Mouse (Mus musculus) cerebellum, adult 8-10 months (tissue): ENCODE measurements around the gene Ctsh.
"Not testable (repeated sequence)": the region's sequence is repeated elsewhere in the genome, so short reads cannot be mapped to it uniquely, and the experiment has no call there.

ENCODE experiments used
- DNase-seq: peaks from one replicate; pipeline ENCODE4 v3.0.0; 2022

Ctsh gene

DNA sequence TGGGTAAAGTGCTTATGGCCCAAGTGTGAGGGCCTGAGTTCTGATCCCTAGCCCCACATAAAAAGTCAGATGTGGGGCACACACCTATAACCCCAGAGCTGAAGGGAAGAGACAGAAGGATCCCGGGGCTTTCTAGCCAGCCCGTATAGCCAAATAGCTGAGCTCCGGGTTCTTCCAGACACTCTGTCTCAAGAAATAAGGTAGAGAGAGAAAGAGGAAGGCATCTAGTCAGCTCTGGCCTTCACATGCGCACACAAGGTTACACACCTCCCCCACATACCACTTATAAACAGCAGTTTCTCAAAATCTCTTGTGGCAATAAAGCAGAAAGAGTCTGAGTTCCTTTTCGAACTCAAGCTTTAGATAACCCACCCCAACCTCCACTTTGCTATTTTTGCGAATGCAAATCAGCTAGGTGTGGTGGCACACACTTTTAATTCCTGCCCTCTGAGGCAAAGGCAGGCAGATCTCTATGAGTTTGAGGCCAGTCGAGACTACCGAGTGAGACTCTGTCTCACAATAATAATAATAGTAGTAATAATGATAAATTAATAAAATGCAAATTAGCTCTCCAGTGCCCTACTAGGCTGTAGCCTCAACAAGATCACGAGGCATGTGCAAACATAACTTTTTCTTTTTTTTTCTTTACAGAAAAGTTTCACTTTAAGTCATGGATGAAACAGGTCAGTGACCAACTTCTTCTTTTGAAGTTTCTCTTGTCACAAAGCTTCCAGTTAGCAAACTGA is 6.0 kb downstream of the Ctsh start:
- no peak for DNase-seq

DNA sequence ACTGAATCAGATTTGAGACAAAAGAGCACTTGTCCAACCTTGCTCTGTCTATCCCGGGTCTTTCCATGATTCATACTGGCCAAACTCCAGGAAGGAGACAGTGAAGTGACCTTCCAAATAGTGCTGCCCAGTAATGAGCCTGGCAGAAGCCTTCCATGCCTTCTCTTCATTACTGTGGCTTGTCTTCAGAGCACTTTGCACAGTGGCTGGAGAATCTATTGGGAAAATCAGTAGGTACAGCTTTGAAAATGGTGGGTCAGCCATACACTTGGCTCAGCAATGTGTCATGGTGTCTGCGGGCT is 6.6 kb downstream of the Ctsh start:
- no peak for DNase-seq

DNA sequence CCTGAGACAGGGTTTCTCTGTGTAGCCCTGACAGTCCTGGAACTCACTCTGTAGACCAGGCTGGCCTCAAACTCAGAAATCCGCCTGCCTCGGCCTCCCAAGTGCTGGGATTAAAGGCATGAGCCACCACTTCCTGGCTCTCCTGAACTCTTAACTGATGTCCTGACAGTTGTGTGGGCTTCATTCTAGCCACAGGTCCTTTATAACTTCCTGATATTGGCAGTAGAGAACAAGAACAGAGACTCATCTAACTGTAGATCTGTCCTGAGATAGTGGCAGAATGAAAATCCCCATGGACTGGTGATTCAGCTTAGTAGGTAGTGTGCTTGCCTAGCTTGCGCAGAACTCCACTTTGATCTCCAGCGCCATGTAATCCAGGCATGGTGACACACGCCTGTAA is 7.0 kb downstream of the Ctsh start:
- not testable (repeated sequence) for DNase-seq

DNA sequence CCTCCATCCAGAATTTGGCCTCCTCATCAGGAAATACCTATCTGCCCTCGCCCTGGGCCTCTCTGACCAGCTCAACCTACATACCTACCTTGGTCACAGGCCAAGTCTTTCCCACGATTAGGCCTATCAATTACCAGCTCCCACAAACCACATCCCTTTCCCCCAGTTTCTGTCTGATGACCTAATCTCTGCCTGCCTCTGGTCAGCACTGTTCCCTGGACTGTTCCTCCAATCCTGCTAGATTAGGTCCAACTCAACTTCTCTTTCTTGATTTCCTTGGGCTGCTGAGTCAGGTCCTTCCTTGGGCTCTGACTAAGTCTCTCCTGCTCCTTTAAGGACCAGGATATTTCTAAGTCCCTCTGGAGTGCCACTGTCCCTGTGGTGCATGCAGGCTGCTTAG is 13.4 kb downstream of the Ctsh start:
- no peak for DNase-seq

DNA sequence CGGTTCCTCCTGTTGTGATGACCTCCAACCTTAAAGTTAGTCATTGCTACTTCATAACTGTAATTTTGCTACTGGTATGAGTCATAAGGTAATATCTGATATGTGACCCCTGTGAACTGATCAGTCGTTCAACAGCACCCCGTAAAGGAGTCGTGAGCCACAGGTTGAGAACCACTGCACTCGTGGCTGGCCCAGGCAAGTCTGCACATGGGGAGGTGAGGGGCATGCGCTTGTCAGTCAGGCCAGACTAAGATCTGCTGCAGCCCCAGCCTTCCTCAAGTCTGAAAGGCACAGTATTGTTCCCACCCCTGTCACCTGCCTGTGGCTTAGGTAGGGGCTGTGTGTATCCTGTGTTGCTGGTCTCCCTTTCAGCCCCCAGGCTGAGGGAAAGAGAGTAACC is 14.8 kb downstream of the Ctsh start:
- no peak for DNase-seq

DNA sequence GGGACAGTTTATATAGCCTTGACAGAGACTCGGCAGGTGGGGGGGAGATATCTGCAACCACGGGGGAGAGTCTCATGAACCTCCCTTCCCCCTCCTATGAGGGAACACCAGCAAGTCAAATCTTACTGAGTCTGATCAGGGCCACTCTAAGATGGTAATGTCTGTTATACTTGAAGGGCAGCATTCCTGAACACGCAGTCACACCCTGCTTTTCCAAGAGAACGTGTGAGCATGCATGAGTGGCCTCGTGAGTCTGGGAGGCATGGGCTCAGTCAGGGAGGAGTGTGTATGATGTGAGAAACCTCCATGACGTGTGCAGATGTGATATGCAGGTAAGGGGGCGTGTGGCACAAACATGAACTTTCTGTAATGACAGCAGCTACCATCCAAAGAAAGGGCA is 15.5 kb downstream of the Ctsh start:
- no peak for DNase-seq

DNA sequence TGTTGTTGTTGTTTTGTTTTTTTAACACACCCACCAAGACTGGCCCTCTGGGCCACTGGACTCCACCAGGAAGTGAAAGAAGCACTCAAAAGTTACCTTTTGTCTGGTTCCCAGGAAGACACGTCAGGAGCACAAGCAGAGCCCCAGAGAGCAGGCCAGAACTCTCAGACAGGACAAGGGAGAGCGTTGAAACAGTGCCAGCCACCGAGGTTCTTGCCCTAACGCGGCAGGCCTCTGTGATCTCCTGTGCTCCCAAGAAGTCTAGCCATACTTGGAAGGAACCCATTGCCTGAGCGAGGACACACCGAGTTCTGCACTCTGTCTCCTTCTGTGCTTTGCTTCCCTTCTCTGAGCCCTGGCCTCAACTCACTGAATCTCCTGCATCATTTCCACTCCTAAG is 16.2 kb downstream of the Ctsh start:
- no peak for DNase-seq

DNA sequence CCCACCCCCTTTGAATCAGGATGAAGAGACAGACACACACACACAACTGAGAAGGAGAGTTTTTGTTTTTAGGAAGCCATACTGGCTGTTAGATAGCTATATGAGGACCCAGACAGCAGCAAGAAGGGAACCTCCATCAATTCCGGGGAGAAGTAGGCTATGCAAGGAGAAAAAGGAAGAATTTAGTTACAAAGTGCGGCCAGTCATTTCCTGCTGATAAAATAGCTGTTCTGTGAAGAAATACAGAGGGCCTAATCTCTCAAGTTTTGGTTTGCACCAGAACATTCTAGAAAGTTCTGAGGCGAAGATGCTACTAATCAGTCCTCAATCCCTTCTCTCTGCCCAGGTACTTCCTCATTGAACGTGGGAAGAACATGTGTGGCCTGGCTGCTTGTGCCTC is 21.4 kb downstream of the Ctsh start:
- DNase-seq = no peak

DNA sequence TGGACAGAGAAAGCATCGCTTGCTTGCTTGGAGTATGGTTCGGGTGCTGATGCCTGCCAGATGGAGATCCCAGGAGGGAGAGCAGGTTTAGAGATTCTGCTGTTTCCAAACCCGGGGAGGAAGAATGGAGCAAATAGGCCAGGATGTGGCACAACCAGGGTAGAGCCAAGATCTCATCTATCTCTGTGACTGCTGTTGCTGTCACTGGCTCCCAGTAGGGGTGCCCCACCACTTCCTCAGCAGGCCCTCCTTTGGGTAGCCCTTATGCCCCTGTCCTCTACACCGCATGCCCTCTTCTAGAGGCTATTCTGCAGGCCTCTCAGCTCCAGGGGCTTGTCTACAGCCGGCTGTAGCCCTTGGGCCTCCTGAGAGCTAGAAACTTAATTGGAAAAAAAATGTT is 22.2 kb downstream of the Ctsh start:
- DNase-seq = no peak

DNA sequence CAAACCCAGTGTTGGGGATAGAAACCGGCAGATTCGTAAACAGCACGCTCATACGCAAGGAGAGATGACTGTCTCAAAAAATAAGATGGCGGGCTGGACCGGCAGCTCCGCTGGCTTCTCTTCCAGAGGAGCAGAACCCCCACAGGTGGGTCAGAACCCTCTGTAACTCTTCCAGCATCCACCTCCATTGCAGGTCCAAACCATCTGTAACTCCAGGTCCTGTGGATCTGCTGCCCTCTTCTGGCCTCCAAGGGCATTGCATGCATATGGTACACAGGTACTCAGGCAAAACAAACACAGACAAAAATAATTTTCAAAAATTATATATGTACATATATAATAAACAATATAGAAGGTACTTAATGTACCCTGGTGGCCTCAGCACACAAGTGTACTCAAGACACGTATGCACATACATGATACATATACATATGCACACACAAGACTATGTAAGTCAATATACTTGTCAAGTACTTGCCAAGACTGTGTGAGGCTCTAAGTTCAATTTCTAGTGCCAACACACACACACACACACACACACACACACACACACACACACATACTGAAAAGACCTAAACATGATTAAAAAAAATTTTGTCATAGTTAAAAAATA is 23.0 kb downstream of the Ctsh start:
- DNase-seq = peak; percentile 40

DNA sequence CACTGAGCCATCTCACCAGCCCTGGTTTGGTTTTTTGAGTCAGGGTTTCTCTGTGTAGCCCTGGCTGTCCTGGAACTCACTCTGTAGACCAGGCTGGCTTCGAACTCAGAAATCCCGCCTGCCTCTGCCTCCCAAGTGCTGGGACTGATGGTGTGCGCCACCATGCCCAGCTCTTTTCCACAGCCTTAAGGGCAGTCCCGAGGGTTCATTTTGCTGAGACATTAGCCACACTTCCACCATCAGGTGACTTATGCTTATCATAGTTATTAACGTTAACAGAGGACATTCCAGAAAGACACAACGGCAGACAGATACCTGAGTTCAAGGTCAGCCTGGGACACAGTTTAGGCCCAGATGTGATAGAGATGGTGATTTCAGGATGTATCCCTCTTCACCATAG is 28.0 kb downstream of the Ctsh start:
- not testable (repeated sequence) for DNase-seq

DNA sequence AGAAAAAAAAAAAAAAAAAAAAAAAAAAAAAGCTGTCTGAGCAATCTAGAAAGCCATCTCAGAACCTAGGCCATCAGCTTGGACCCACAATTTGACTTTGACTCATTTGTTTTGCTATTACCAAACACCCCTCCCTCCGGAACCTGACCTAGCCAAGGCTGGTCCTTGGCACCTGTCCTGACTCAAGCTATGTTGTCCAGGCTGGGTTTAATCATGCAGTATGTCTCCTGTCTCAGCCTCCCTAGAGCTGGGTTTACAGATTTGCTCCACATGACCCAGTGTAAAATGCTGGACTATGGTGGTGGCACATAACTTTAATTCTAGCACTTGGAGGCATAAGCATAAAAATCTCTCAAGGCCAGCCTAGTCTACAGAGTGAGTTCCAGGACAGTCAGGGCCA is 29.0 kb downstream of the Ctsh start:
- no peak for DNase-seq

DNA sequence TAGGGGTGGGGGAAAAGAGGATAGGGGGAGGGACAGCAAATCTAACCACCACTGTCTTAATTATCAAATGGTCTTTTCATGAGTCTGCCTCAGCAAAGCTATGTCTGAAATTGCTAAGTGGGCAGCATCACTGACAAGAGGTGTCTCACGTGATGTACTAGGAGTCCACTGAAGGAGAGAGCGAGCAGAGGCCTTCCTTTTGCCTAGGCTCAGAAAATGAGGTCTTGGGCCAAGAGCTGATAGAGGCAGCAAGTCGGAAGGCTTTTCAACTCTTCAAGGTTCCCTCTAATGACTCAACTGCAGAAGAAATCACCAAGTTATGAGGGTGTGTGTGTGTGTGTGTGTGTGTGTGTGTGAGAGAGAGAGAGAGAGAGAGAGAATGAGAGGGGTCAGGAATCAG is 30.2 kb downstream of the Ctsh start:
- DNase-seq = no peak

DNA sequence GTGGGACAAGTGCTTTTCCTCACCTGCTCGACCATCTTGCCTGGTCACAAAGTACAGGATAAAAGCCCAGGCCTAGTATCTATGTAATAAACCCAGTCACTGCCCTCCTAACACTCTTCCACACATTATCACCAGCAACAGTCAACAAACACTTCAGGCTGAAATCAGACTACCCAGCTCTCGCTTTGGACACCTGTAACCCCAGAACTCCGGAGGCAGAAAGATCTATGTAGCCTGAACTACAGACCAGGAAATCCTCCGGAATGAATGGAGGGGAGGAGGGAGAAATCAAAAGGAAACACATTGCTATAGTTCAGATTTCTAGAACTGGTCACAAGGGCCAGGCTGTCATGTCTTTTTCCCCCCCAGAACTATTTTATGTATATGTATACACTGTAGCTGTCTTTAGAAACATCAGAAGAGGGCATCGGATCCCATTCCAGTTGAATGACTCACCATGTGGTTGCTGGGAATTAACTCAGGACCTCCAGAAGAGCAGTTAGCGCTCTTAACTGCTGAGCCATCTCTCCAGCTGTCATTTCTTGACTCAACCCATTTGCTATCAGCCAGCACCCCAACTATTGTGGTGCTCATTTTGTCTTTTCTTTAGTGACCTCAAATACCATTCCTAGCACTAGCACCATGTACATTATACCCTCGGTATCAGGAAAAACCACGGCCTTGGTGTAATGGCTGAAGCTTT is 31.0 kb downstream of the Ctsh start:
- DNase-seq = no peak

DNA sequence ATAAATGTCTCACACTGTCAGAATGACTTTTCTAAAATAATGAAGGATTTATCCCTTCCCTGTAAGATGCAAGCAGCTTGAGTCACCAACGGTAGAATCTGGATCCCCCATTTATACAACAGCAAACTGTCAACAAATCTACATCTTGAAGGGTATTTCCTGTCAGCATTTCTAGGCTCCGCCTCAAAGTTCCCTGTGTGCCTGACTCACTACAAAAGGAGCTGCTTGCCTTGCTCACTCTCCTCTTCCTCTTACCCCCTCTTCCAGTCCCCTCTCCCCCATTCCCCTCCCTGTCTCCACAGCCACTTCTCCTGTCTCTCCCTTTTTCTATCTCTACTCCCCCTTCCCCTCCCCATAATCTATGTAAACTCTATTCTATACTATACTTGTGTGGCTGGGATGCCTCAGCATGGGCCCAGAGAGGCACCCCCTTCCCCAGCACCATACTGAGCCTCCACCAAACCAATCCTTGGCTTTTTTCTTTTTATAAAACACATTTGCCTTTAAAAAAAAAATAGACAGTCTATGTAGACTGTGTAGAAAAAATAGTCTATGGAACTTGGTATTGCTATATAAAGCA is 34.0 kb downstream of the Ctsh start:
- no peak for DNase-seq

DNA sequence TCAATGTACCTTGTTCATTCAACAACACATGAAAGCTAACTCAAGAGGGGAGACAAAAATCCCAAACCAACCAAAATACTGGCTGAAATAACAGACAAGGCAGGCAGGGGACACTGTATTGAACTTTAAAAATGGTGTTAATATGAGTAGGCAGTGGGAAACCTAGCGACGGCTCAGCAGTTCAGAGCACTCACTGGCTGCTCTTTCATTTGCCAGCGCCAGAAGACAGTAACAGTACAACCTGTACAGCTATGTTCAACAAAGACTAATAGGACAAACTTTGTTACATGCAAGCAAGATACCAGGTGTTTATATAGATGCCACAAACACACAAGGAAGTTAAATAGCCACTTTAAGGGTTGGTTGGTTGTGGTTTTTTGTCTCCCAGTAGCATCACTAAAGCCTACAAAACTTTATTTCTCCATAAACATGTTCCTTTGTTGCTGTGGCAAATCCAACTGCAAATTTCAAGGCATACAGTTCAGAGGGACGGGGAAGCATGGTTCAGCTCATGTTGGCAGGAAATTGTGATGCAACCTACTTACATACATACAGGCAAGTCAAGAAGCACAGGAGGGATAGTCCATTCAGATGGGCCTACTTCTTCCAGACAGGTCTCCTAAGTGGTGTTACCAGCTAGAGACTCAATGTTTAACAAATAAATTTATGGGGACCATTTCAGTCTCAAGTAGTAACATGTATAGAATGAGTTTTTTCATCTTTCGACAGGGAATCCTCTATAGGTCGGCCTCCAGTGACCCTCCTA is 35.6 kb downstream of the Ctsh start:
- no peak for DNase-seq

DNA sequence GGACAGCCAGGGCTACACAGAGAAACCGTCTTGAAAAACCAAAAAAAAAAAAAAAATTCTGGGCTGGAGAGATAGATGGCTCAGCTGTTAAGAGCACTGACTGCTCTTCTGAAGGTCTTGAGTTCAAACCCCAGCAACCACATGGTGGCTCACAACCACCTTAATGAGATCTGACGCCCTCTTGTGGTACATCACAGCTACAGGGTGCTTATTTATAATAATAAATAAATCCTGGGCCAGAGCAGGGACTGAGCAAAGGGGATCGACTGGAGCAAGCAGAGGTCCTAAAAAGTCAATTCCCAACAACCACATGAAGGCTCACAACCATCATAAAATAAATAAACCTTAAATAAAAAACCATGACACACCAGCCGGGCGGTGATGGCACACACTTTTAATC is 45.0 kb downstream of the Ctsh start:
- no peak for DNase-seq

DNA sequence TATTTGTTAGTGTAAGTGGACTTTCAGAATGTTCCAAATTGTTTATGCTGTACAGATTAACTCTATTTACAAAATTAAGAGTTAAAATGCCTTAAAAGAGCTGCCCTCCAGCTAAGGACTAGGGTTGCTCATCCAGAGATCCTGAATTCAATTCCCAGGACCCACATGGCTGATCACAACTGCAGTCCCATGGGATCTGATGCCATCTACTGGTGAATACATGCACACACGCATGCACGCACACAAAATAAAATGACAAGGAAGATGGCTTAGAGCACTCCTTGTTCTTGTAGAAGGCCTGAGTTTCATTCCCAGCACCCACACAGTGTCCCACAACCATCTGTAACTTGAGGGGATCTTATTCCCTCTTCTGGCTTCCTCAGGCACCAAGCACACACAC is 46.8 kb downstream of the Ctsh start:
- no peak for DNase-seq

DNA sequence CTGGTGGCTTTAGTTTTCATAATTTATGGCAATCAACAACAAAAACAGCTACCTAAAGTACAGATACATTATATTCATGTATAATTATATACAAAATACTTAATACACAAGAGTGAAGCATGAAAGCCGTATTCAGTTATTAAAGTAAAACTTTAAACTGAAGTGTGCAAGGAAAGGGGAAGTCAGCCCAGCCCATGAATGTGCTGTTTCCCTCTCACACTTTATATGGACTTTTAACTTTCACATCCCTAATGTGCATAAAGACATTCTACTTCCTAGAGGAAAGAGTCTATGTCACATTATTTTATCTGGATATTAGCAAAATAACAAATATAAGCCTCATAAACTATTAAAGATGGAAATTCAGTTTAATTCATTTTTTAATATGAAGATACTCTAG is 51.5 kb downstream of the Ctsh start:
- no peak for DNase-seq

DNA sequence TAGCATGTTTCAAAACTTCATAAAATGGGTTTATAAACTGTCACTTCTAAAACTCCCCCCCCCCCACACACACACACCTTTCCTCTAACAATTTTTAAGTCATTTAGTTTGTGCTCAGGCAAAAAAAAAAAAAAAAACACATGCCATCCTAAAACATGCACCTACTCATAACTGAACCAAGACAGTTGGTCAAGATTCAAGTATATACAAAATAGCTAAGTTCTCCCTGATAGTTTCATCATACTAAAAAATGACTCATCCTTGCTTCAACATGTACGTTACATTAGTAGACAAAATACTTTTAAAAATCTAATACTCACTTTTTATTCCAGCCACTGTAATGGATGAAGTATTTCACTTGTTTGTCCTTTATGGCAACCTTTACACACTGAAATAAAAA is 53.0 kb downstream of the Ctsh start:
- no peak for DNase-seq

DNA sequence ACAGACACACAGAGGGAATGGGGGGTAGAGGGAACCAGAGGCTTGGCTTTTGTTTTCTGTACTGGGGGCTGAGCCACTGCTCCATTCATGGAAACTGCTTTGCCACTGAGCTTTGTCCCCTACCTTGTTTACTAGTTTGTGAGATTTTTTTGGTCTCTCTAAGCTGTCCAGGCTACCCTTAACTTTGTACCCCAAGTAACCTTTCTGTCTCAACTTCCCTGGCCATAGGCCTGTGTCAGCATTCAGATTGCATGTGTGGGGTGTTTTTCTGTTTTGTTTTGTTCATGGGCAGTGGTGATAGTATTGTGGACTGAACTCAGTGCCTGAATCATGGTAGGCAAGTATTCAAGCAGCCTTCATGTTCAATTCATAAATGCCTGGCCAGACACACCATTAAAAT is 54.3 kb downstream of the Ctsh start:
- no peak for DNase-seq

DNA sequence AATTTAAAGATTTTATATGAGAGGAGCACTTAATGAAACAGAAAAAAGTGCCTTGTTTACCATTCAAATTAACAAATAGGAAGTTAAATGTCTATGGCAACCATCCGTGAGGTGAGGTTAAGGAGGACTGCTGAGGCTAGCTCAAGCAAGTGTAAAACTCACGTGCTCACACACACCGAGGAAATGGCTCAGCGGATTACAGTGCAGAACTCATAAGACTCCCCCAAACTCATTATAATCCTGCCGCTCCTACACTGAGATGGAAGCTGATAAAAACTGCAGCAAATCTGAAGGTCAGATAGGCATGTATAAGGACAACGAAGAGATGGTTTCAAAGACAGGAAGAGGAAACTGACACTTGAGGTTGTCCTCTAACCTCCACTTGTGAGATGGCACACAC is 55.4 kb downstream of the Ctsh start:
- no peak for DNase-seq

DNA sequence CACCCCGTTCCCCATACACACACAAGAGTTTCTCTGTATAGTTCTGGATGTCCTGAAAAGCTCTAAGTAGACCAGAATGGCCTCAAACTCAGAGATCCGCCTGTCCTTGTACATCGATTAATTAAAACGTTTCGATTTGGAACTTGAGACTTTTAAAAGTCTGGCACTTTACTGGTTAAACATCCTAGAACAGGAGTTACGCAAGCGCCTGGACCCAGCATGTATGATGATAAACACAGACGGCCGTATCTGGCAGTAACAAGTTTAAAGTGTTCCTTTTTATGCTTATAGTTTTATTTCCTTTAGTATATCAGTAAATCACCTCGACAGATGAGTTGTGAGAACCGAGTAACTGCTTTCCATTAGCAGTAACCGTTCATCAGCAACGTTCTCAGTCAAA is 59.2 kb downstream of the Ctsh start:
- no peak for DNase-seq
